Mouse (Mus musculus): ENCODE measurements around the gene Qsox1. TPM values are rescaled to one million over a fixed set of nuclear protein-coding genes. Genes with fewer than 3 reads are reported as not detected.

Gene Qsox1
- total and polyA plus RNA-seq, 3 experiments: 8.4 to 17.1 TPM; not detected in 1

GRCm38 (mm10) chr1:155791919-155792318 is 20.8 kb downstream of the Qsox1 start (continued):
- TF ChIP-seq ELF1 (IDR thresholded peaks at IDR 0.05; ENCODE audit: low read depth, low read length): no peak

- no peak for DNase-seq (ENCODE audit: low read depth, low spot score)
- no peaks in the 10 kb centered on the region for H3K36me3 ChIP-seq (ENCODE audit: control insufficient read depth in 1 of 2, insufficient read depth in 2 of 2, low read length in 2 of 2)
- peaks cover 0 to under 1% of the 10 kb centered on the region in 2 experiments; a peak in 1 of 4 replicates for H3K4me1 ChIP-seq (ENCODE audit: control insufficient read depth in 1 of 2, insufficient read depth in 2 of 2, low read length in 2 of 2)
- no peak overlapping the region for H3K9ac ChIP-seq (ENCODE audit: control insufficient read depth, low read depth, low read length, poor library complexity, severe bottlenecking)
- no peaks in the 10 kb centered on the region for H3K79me2 ChIP-seq (ENCODE audit: control insufficient read depth, insufficient read depth, low read length, poor library complexity)
- H3K27ac ChIP-seq (ENCODE audit: control insufficient read depth, low read depth, low read length): no peak overlapping the region
- H3K27me3 ChIP-seq (ENCODE audit: control insufficient read depth in 1 of 2, insufficient read depth in 2 of 2, low read length in 2 of 2): no peaks in the 10 kb centered on the region
- H3K9me3 ChIP-seq (replicated peaks; ENCODE audit: insufficient read depth, low read length): no peaks in the 10 kb centered on the region
- H3K4me3 ChIP-seq (ENCODE audit: control insufficient read depth in 1 of 2, insufficient read depth in 1 of 2, low read depth in 2 of 2, low read length in 2 of 2): no peak overlapping the region
- TF ChIP-seq RAD21 (IDR thresholded peaks at IDR 0.05; ENCODE audit: low read depth, low read length) (no peak), JUND (IDR thresholded peaks at IDR 0.05; ENCODE audit: low read depth, low read length) (no peak), GATA1 (IDR thresholded peaks at IDR 0.05; ENCODE audit: low read depth, low read length) (no peak), E2F4 (IDR thresholded peaks at IDR 0.05; ENCODE audit: borderline replicate concordance, low read depth, low read length) (no peak), POLR2AphosphoS5 (IDR thresholded peaks at IDR 0.05; ENCODE audit: borderline replicate concordance, low read depth, low read length) (no peak), SIN3A (IDR thresholded peaks at IDR 0.05; ENCODE audit: low read length) (no peak), ZKSCAN1 (IDR thresholded peaks at IDR 0.05; ENCODE audit: low read depth, low read length) (no peak), CTCF (IDR thresholded peaks at IDR 0.05 in 2 of 3, conservative IDR thresholded peaks at IDR 0.05 in 1 of 3; ENCODE audit: control insufficient read depth in 1 of 3, insufficient read depth in 1 of 3, low read depth in 2 of 3, low read length in 3 of 3, poor library complexity in 1 of 3, severe bottlenecking in 1 of 3) (no peak), SMC3 (IDR thresholded peaks at IDR 0.05; ENCODE audit: low read depth, low read length) (no peak)
These were observed 22.3 kb downstream of the Qsox1 start for GRCm38 (mm10) chr1:155790111-155790974.

GRCm38 (mm10) chr1:155785886-155786285 is 26.8 kb downstream of the Qsox1 start:
- Histone ChIP-seq H3K79me2 (ENCODE audit: control insufficient read depth, insufficient read depth, low read length, poor library complexity) (no peaks in the 10 kb centered on the region), H3K4me3 (ENCODE audit: control insufficient read depth in 1 of 2, insufficient read depth in 1 of 2, low read depth in 2 of 2, low read length in 2 of 2) (no peak overlapping the region), H3K9me3 (replicated peaks; ENCODE audit: insufficient read depth, low read length) (no peaks in the 10 kb centered on the region), H3K36me3 (ENCODE audit: control insufficient read depth in 1 of 2, insufficient read depth in 2 of 2, low read length in 2 of 2) (peaks cover 0 to 8% of the 10 kb centered on the region in 2 experiments; a peak in 2 of 4 replicates), H3K4me1 (ENCODE audit: control insufficient read depth in 1 of 2, insufficient read depth in 2 of 2, low read length in 2 of 2) (peaks cover 0 to 11% of the 10 kb centered on the region in 2 experiments; a peak in 2 of 4 replicates), H3K27ac (ENCODE audit: control insufficient read depth, low read depth, low read length) (no peak overlapping the region), H3K9ac (ENCODE audit: control insufficient read depth, low read depth, low read length, poor library complexity, severe bottlenecking) (no peak overlapping the region), H3K27me3 (ENCODE audit: control insufficient read depth in 1 of 2, insufficient read depth in 2 of 2, low read length in 2 of 2) (no peaks in the 10 kb centered on the region)
- DNase-seq (ENCODE audit: low read depth, low spot score): no peak
- no peak for TF ChIP-seq RAD21 (IDR thresholded peaks at IDR 0.05; ENCODE audit: low read depth, low read length)
- TF ChIP-seq CHD2 (IDR thresholded peaks at IDR 0.05; ENCODE audit: low read length): no peak
- TF ChIP-seq ZKSCAN1 (IDR thresholded peaks at IDR 0.05; ENCODE audit: low read depth, low read length): no peak
